Mouse (Mus musculus) olfactory bulb, adult 2 months (tissue): ENCODE data around the gene Rae1.

Experiments used
- CTCF ChIP-seq: fragments of 200-500 bp; IDR thresholded peaks from 2 replicates; pipeline ENCODE4 v1.5.1; 2012; ENCODE audit warnings: low read depth, mild to moderate bottlenecking, low read length, moderate library complexity; ENCODE audit not compliant: insufficient read depth
- POLR2A ChIP-seq: fragments of 200-500 bp; IDR thresholded peaks from 2 replicates; pipeline ENCODE4 v1.6.1; 2012; ENCODE audit warnings: mild to moderate bottlenecking, low read depth, low read length, moderate library complexity; ENCODE audit not compliant: insufficient read depth

GRCm38 (mm10) chr2:172974701-172975100 is 25.2 kb upstream of the Rae1 start:
- TF ChIP-seq CTCF = no peak
- TF ChIP-seq POLR2A = no peak
